Mouse (Mus musculus): ENCODE data around the gene Taf3.
A peak's percentile ranks its signal among the peaks of the same experiment; 100 is the strongest.

The Taf3 gene

DNA sequence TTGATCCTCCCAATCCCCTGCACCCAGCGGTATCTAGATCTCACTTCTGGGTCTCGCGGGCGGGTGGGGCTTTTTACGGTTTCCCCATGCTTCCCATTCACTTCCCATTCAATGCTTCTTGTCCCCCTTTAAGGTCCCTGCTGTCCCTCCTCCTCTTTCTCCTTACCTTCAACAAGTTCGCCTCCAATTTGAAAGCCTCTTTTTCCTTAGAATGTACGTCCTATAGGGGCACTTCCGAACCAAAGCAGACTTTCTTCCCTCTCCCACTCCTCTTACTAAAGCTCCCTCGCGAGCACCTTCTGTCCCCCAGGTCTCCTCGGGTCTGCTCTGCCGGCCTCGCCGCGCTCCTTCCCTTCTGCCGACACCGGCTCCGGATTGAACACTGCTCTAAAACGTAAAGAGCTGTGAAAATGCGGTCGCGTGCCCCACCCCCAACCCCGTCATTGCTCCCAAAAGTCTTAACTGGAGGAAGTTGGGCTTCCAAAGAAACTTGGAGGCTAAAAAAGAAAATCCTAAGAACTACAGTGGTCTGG, 158.7 kb downstream of the Taf3 start, which contains the start of gene Gata3:
Gene Gata3 (minus strand): TSS at position 384 of the 533 bp plus-strand sequence.
- no peak for DNase-seq (ENCODE audit: low spot score)

DNA sequence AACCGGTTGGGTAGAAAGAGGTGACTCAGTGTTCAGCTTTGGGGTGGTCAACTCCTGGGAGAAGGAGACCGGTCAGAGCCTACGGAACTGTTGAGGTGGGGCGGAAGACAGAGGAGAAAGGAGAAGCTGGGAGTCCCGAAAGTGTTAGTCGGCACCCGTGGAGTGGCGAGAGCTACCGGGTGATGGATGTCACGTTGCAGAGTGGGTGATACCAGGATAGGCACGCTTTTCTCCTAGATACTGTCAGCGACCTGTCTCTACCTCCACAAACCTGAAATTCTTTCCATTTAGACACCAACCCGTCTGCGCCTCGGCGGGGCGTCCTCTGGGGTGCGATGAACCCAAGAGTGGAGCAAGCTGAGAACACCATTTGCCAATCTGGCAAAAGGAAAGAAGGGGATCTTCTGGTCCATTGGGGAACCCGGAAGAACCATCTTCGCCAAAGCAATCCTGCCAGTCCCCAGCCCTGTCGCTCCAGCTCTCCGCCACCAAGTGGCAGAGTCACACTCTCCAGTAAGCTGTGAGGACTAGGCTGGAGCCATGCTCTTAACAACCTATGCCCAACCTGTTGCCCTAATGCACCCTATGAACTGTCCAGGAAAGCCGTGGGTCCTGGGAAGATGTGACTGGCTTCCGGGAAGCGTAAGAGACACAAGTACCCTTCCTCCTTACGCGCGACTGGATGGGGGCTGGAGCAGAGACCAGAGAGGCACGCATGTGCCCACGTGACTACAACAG, 159.3 kb downstream of the Taf3 start, which contains the start of gene 9230102O04Rik:
Gene 9230102O04Rik (minus strand): TSS at position 628 of the 738 bp plus-strand sequence.
- no peak for DNase-seq (ENCODE audit: low spot score)

DNA sequence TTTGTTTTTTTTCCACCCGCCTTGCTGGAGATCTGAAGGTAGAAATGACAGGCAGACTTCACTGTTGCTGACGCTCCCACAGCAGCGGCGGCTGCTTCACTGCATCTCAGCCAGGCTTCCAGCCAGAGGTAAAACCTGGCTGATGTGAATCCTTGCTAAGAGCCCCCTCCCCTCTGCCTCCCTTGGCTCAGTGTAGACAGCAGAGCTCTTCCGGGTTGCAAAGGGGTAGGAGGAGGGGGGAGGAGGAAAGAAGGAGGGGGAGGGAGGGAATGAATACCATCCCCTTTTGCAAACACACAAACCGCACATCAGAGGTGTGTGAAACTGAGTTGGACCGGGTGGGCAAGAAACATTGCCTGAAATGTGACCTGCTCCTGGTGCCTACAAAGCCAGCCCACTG, 160.8 kb downstream of the Taf3 start:
- DNase-seq (ENCODE audit: low spot score): no peak

DNA sequence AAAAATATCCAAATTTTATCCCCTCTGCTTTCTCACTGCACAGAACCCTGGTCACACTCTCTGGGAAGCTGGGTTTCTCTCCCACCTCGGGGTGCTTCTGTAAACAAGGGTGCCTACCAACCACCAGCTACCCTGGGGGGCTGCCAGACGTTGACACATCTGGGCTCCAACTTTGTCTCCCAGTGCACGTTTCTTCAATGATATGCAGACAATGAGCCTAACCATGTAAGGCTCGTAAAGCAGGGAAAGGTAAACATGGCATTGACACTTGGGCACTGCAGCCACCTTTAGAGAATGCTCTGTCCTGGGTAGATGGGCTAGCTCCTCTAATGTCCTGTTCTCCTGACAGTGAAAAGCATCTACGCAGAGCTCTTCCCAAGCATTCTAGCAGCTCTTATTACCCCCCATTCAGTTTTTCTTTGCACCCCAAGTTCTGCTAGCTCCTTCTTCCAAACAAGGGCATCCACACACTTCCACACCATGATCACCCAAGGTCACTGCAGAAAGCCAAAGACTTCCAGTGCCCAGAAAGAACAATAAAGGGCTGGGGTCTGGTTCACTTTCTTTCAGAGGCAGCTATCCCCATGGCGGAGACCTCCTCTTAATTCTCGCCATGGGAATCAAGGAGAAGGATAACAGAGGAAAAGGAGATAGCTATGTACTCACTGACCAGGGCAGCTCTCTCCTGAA, 161.3 kb downstream of the Taf3 start:
- DNase-seq (ENCODE audit: low spot score): no peak

- DNase-seq (ENCODE audit: low spot score): no peak
These were observed 162.4 kb downstream of the Taf3 start for GRCm38 (mm10) chr2:9886031-9886430.

- no peak for DNase-seq (ENCODE audit: low spot score)
These were observed 163.1 kb downstream of the Taf3 start for GRCm38 (mm10) chr2:9885217-9885770.

DNA sequence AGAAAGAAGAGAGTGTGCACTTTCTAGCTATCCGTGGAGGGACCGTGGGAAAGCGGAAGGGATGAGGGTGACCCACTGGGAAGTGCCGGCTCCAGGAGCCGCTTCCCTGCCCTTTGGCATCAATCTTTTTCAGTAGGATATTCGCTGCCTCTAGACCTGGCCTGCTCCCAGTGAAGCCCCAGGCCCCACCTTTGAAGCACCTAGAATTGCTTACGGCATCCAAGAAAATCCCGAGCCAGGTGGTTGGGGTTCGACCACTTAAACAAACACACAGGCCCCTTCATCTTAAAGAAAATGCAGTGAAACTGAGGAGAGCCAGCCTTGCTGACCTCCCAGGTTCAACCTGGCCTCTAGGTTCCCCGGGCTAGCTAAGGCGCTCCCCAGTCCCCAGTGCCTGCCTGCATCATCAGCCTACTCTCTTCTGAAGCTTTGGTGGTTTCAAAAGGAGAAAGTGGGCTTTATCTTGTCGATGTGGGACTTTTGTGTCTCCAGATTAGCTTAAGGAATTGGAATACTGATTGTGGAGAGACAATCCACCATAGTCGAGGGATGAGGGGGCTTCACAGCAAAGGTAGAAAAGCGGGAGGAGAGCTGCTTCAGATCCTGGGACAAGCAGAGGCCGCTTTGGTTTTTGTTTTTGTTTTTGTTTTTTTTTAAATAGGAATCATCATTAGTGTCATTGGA, 163.7 kb downstream of the Taf3 start:
- DNase-seq (ENCODE audit: low spot score): no peak

- DNase-seq (ENCODE audit: low spot score): no peak
These were observed 164.4 kb downstream of the Taf3 start for GRCm38 (mm10) chr2:9883803-9884532.

GRCm38 (mm10) chr2:9882926-9883802, 165.2 kb downstream of the Taf3 start:
- no peak for DNase-seq (ENCODE audit: low spot score)

DNA sequence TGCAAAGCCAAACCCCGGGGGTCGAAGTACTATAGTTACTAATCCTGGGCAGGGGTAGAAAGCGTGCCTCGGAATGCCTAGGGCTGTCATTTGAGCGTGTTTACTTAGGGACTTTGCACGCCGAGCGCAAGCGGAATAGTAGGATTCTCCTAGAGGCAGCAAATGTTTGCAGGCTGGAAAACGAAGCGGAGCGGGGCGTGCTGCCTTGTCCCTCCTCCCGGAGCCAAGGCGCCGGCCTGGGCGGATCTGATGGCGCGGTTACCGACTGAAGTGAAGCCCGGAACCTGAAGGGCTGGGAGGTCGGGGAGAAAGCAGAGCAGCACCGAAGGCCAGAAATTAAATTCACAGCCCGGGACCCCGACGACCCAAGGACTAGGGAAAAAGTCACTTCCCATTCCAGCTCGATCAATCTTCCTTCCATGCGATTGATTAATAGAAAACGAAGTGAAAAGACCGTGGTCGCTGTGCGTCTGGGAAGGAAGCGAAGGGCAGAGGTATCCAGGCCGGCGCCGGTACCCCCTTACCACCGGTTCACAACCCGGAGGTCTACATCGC, 165.9 kb downstream of the Taf3 start:
- no peak for DNase-seq (ENCODE audit: low spot score)

DNA sequence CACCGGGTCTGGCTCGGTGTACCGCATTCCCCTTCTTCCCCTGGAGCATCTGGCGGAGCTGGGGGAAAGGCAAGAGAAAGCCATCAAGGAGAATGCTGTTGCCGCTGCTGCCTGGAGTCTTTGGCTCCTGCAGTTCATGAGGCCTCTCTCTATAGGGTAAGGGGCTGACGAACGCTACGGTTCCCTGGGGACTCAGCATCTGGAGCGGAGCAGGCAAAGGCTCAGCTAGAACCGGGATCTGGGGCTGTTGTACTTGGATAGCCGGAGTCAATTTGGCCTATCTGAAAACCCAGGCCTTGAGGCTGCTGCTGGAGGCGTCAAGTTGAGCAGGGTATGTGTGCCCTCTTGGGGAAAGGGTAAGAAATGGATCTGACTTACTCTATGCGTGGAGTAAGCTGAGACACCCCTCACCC, 166.8 kb downstream of the Taf3 start:
- no peak for DNase-seq (ENCODE audit: low spot score)

DNA sequence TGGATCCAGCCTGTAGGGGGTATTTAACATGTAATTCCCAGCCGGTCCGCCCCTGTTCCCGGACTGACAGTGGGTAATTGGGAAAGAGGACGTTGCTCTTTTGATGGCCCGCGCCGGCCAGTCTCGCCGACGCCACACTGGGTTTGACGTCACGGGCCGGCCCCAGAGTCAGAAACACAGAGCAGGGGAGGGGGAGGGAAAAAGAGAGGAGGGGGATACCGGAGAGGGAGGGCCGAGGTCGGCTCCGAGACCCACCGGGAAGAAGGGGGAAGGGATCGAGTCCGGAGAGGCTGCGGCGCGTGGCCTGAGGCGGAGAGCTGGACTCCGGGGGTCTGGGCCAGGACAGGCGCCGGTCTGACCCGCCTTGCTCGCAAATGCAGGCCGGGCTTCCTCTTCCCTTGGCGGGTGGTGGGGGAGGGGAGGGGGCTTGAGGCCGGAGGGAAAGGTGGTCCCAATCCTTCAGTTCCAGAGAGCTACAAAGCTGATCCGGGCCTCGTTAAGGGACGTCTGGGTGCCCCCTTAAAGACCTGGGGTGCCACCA, 167.3 kb downstream of the Taf3 start, which contains the start of gene 4930412O13Rik:
Gene 4930412O13Rik (plus strand): TSS at position 202 of the 541 bp plus-strand sequence.
- DNase-seq (ENCODE audit: low spot score): no peak

DNA sequence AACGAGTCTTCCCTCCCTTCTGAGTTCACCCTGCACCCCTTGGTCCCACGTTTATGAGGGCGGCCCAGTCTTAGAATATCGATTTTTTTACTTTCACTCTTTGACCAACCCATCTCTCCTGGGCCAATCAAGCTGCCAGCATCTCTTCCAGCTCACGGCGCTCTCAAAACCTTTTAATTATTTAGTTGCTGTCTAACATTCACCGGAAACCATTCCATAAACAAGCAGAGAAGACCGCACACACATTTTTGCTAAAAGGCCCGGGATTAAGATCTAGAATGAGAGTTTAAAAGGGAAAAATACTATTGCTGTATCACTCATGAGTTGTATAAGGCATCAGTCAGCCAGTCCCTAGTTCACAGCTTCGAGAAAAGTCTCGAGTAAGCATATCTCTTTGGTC, 168.1 kb downstream of the Taf3 start:
- DNase-seq (ENCODE audit: low spot score): no peak

- peak; percentile 69 for DNase-seq (ENCODE audit: low spot score)
These were observed 168.9 kb downstream of the Taf3 start for GRCm38 (mm10) chr2:9879493-9879892.

- DNase-seq (ENCODE audit: low spot score): no peak
These were observed 169.3 kb downstream of the Taf3 start for GRCm38 (mm10) chr2:9879092-9879491.

- DNase-seq (ENCODE audit: low spot score): no peak
These were observed 169.8 kb downstream of the Taf3 start for GRCm38 (mm10) chr2:9878564-9879081.

DNA sequence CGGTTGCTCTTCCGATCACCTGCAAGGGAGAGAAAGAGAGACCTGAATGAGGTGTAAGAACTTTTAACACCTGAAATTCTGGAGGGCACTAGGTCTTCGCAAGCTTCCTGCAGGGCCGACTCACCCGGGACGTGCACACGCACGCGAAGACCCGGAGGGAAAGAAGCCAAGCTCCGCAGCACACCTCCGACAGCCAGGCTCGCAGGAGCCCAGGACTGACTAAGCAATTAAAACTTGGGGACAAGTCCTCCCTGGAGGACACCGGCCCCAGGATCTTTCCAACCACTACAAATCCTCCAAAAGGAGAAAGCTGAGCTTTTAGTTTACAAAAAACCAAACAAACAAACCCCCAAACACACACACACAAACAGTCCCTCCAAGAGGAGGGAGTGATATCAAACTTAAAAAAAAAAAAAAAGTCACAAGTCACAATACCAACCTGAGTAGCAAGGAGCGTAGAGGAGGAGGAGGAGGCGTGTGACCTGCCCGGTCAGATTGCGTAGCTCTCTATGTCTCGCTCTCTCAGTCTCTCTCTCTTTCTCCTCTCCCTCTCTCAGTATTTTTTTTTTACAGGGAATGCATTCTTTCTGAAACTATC, 170.3 kb downstream of the Taf3 start:
- no peak for DNase-seq (ENCODE audit: low spot score)

DNA sequence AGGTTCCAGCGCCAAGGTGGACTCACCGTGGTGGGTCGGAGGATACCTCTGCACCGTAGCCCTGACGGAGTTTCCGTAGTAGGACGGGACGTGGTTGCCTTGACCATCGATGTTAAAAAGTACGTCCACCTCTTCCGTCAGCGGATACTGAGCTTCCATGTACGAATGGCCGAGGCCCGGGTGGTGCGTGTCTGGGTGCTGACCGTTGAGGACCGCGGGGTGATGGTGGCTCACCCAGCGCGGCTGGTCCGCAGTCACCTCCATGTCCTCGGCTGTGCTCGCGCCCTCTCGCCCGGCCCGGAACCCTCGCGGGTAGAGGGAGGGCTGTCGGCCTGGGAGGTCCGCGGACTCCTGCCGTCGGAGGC, 171.1 kb downstream of the Taf3 start:
- no peak for DNase-seq (ENCODE audit: low spot score)

DNA sequence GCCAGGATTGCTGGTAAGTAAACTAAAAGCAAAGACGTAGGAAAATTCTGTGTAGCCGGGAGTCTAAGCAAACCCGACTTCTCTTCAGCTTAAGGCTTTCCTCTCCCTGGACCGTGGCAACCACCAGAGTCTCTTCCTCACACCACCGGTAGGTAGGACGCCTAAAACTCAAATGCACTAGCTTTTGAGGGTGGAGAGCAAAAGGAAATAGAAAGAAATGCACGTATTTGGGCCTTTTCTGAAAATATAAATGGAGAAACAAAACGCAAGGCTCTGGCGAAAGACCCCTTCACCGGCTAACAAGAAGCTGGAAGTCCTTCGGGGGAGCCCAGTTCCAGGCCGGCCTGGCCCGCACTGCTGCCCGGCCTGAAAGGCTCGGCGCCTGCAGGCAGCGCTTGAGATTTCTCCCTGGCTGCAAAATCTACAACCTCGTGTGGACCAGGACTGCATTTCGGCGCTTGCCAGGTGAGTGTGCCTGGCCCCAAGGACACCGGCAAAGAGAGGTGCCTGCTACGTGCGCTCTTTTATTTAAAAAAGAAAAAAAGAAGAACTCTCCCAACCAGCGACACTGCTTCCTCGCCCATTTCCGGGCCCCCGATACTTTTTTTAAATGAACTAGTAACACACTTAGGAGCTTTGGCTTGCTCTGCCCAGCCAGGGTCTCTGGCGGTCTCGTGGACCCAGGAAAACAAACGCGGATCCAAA, 171.6 kb downstream of the Taf3 start:
- no peak for DNase-seq (ENCODE audit: low spot score)
